Mouse (Mus musculus): ENCODE results near the gene Lsm7.

- TF ChIP-seq CTCF (IDR thresholded peaks at IDR 0.05; ENCODE audit: insufficient read depth, low read length) (no peak), POLR2A (IDR thresholded peaks at IDR 0.05; ENCODE audit: borderline replicate concordance, extremely low read depth, low read depth, low read length) (no peak)
These were observed 42.5 kb downstream of the Lsm7 start for GRCm38 (mm10) chr10:80812391-80813041.

Data from lung, adult 2 months (tissue).